Comparison of ENCODE assay signal across 19 mouse cellular contexts in the genomic region with DNA sequence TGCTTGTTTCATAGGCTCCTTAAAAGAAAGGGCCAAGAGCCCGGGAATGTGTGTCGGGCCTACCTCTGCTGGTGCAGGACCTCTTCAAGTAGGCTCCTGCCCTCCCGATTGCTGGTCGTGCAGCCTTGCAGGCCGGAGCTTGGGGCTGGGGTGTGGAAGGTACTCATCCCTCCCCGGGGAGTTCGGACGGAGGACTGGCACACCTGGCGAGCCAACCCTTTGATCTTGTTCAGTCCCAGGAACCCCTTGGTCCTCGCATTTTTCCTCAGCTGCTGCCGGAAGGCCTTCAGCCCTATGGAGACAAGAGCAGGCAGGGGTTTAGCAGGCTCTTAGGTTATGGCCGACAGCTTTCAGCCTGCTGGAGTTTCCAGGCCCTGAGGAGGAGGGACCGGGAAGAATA. TPM values are rescaled to one million over a fixed set of nuclear protein-coding genes. Genes with fewer than 3 reads are reported as not detected.
A peak's percentile ranks its signal among the peaks of the same experiment; 100 is the strongest.
DNase-seq lines count a peak whose midpoint lies in the region; ATAC-seq and TF ChIP-seq lines count a peak whose summit lies in the region.
"Had no signal": no experiment of that assay in that cellular context is flagged by ENCODE, and none has a peak within 500 bp of the region (broad histone marks: within the 10 kb centered on the region; RNA-seq: fewer than 3 reads in every experiment).

No protein-coding gene starts in this region.

- 89% methylated on average over 13 of the region's 13 CpGs for WGBS in stomach, embryonic 16.5 days
- 92% methylated on average over 13 of the region's 13 CpGs for WGBS in midbrain, postnatal 0 days

- no peak overlapping the region for H3K4me2 ChIP-seq in stomach, embryonic 16.5 days (ENCODE audit: low read depth, low read length)
- no peak overlapping the region for H3K4me2 ChIP-seq in midbrain, postnatal 0 days (ENCODE audit: low read depth, low read length, poor library complexity, severe bottlenecking)
- H3K4me2 ChIP-seq: forebrain, embryonic 12.5 days; heart, embryonic 11.5 days; heart, embryonic 15.5 days; hindbrain, embryonic 15.5 days had no signal

- TF ChIP-seq CTCF in midbrain, postnatal 0 days (IDR thresholded peaks at IDR 0.05), result no peak

- H3K9ac ChIP-seq in stomach, embryonic 16.5 days (ENCODE audit: low read length), result no peak overlapping the region; the same call in 1 of the 2 replicates
- no peak overlapping the region for H3K9ac ChIP-seq in midbrain, postnatal 0 days (replicated peaks; ENCODE audit: low read length, poor library complexity, severe bottlenecking)
- H3K9ac ChIP-seq: forebrain, embryonic 12.5 days; heart, embryonic 15.5 days; hindbrain, embryonic 15.5 days had no signal

- no peaks in the 10 kb centered on the region for H3K9me3 ChIP-seq in stomach, embryonic 16.5 days (replicated peaks; ENCODE audit: control insufficient read depth, low read length)
- no peaks in the 10 kb centered on the region for H3K9me3 ChIP-seq in midbrain, postnatal 0 days (ENCODE audit: low read length)
- H3K9me3 ChIP-seq: forebrain, embryonic 12.5 days; G1E; heart, embryonic 15.5 days; hindbrain, embryonic 10.5 days; hindbrain, embryonic 15.5 days had no signal

- peaks cover 53% of the 10 kb centered on the region for H3K36me3 ChIP-seq in stomach, embryonic 16.5 days (ENCODE audit: control insufficient read depth, insufficient read depth, low read length)
- peaks cover 59% of the 10 kb centered on the region for H3K36me3 ChIP-seq in midbrain, postnatal 0 days (ENCODE audit: insufficient read depth, low read length)

- H3K27ac ChIP-seq in stomach, embryonic 16.5 days (ENCODE audit: low read length), result 0 out of 2 replicates have a peak overlapping the region, but pooled peaks have one; percentile 10
- H3K27ac ChIP-seq in midbrain, postnatal 0 days (ENCODE audit: low read depth, low read length), result no peak overlapping the region
- H3K27ac ChIP-seq: forebrain, embryonic 12.5 days; heart, adult 2 months; heart, embryonic 15.5 days; hindbrain, embryonic 10.5 days; hindbrain, embryonic 15.5 days had no signal

- no peak overlapping the region for H3K4me3 ChIP-seq in stomach, embryonic 16.5 days (replicated peaks; ENCODE audit: low read length)
- no peak overlapping the region for H3K4me3 ChIP-seq in midbrain, postnatal 0 days (ENCODE audit: low read depth, low read length)
- H3K4me3 ChIP-seq: forebrain, embryonic 12.5 days; heart, adult 2 months; heart, embryonic 15.5 days; hindbrain, embryonic 10.5 days; hindbrain, embryonic 15.5 days had no signal

- H3K27me3 ChIP-seq in stomach, embryonic 16.5 days (ENCODE audit: control insufficient read depth, insufficient read depth, low read length), result no peaks in the 10 kb centered on the region
- no peaks in the 10 kb centered on the region for H3K27me3 ChIP-seq in midbrain, postnatal 0 days (ENCODE audit: insufficient read depth, low read length)
- H3K27me3 ChIP-seq: forebrain, embryonic 12.5 days; heart, embryonic 15.5 days; hindbrain, embryonic 15.5 days had no signal

- ATAC-seq in stomach, embryonic 16.5 days (ENCODE audit: insufficient read depth, low FRiP score), result no peak
- no peak for ATAC-seq in midbrain, postnatal 0 days (ENCODE audit: low FRiP score)
- ATAC-seq: forebrain, embryonic 16.5 days had no signal

- H3K4me1 ChIP-seq in stomach, embryonic 16.5 days (ENCODE audit: control insufficient read depth, insufficient read depth, low read length), result peaks cover 22% of the 10 kb centered on the region
- no peaks in the 10 kb centered on the region for H3K4me1 ChIP-seq in midbrain, postnatal 0 days (ENCODE audit: insufficient read depth, low read length)

- DNase-seq in heart, adult 11 months, result peak; percentile 93
- no peak for DNase-seq in heart, postnatal 36 days
- DNase-seq in spleen, postnatal 4 days (ENCODE audit: low spot score in 2 of 2), result peak; percentile 15 to 66
- DNase-seq in spleen, postnatal 10 days (ENCODE audit: low spot score in 2 of 2), result no peak
- DNase-seq in midbrain, postnatal 0 days (ENCODE audit: low spot score), result no peak
- DNase-seq: adrenal gland, postnatal 25 days; cerebellum, adult 2 months; cerebellum, postnatal 10 days; gastrocnemius, postnatal 10 days; heart, postnatal 14 days had no signal

- intact Hi-C loops in heart, postnatal 36 days (cut with DNase I), result no loop called here

RNA-seq across cellular contexts. Expression of gene Sik1, which starts 8.6 kb away (rescaled TPM):
- total RNA-seq in heart, postnatal 36 days (2021), result 10 to 100 TPM; 24.0 to 68.3 TPM
- polyA plus RNA-seq in stomach, embryonic 16.5 days (2015; fragmentation: Nextera tagmentation; extraction: Ambion mirVana), result 18.4 and 20.2 TPM in 2 replicates
- total RNA-seq in midbrain, postnatal 0 days (2014; rRNA removed), result 48.5 and 54.2 TPM in 2 replicates
- 17.6 and 22.3 TPM in 2 replicates for polyA plus RNA-seq in midbrain, postnatal 0 days (2015; fragmentation: Nextera tagmentation; extraction: Ambion mirVana)

Comparison
In these comparisons a context has a peak if more than half of its experiments do, and no peak if none do; other contexts are left out.
1. DNase-seq: peak in heart, adult 11 months (single experiment) and spleen, postnatal 4 days (2 of 2); none in heart, postnatal 36 days (0 of 2), spleen, postnatal 10 days (0 of 2) and midbrain, postnatal 0 days (single experiment).